Mouse (Mus musculus) cerebellum, adult 11 months (tissue): ENCODE measurements around the gene Cabp1.

Experiments used
- DNase-seq: peaks from one replicate; pipeline ENCODE4 v3.0.0; 2022

Cabp1 gene

GRCm38 (mm10) chr5:115193669-115194625 is at the start of gene Cabp1:
Gene Cabp1, minus strand, starts transcription at chr5:115194381.
- DNase-seq: peak; percentile 71

GRCm38 (mm10) chr5:115240191-115240590 is 46.0 kb upstream of the Cabp1 start:
- no peak for DNase-seq

- no peak for DNase-seq
Measured at GRCm38 (mm10) chr5:115238729-115239195, 44.6 kb upstream of the Cabp1 start.

GRCm38 (mm10) chr5:115237803-115238728 is 43.9 kb upstream of the Cabp1 start:
- peak; percentile 92 for DNase-seq

GRCm38 (mm10) chr5:115235786-115236263 is 41.6 kb upstream of the Cabp1 start, which contains the start of gene Pop5:
Gene Pop5, plus strand, starts transcription at chr5:115235836.
- DNase-seq: peak; percentile 91

- peak; percentile 68 for DNase-seq
Measured at GRCm38 (mm10) chr5:115235323-115235771, 41.2 kb upstream of the Cabp1 start.

GRCm38 (mm10) chr5:115234519-115234918 is 40.3 kb upstream of the Cabp1 start:
- no peak for DNase-seq

GRCm38 (mm10) chr5:115233031-115233780 is 39.0 kb upstream of the Cabp1 start:
- no peak for DNase-seq

- no peak for DNase-seq
Measured at GRCm38 (mm10) chr5:115232516-115232915, 38.3 kb upstream of the Cabp1 start.

- no peak for DNase-seq
Measured at GRCm38 (mm10) chr5:115231552-115232120, 37.5 kb upstream of the Cabp1 start.

GRCm38 (mm10) chr5:115230830-115231551 is 36.8 kb upstream of the Cabp1 start:
- DNase-seq: no peak

GRCm38 (mm10) chr5:115222485-115222884 is 28.3 kb upstream of the Cabp1 start:
- DNase-seq: no peak

GRCm38 (mm10) chr5:115220931-115221640 is 26.9 kb upstream of the Cabp1 start:
- peak; percentile 51 for DNase-seq

- no peak for DNase-seq
Measured at GRCm38 (mm10) chr5:115217998-115218397, 23.8 kb upstream of the Cabp1 start.

- DNase-seq: no peak
Measured at GRCm38 (mm10) chr5:115215273-115216185, 21.3 kb upstream of the Cabp1 start.

- DNase-seq: peak; percentile 71
Measured at GRCm38 (mm10) chr5:115214864-115215263, 20.7 kb upstream of the Cabp1 start.

- no peak for DNase-seq
Measured at GRCm38 (mm10) chr5:115212861-115213260, 18.7 kb upstream of the Cabp1 start.

- no peak for DNase-seq
Measured at GRCm38 (mm10) chr5:115212451-115212850, 18.3 kb upstream of the Cabp1 start.

- DNase-seq: peak; percentile 54
Measured at GRCm38 (mm10) chr5:115210380-115210779, 16.2 kb upstream of the Cabp1 start.
